Mouse (Mus musculus) lung, postnatal 0 days (tissue): ENCODE measurements at regions not wholly inside any gene's neighbourhood (a gene's known extent, or its start where the extent isn't known, plus 50 kb on each side); places are given as distances from the start of the nearest gene placed in this dataset.

Experiments
- ATAC-seq: fragments of 200-750 bp; cut with Nextera tagmentation; 2 replicates; pipeline ENCODE4 v1.8.0; 2017; ENCODE audit warnings: moderate library complexity
- DNase-seq: peaks from one replicate; pipeline ENCODE4 v3.0.0-alpha.2; 2016; ENCODE audit warnings: low spot score
- H3K27ac ChIP-seq: fragments of 300-500 bp; sonication (generic); 2 replicates; pipeline ENCODE4 v1.5.1; 2014; ENCODE audit warnings: antibody characterized with exemption, mild to moderate bottlenecking, low read length, mixed read lengths
- H3K27me3 ChIP-seq: fragments of 300-500 bp; sonication (generic); replicated peaks from 2 replicates; pipeline ENCODE4 v1.6.1; 2014; ENCODE audit warnings: low read length, mixed read lengths; ENCODE audit not compliant: insufficient read depth
- H3K36me3 ChIP-seq: fragments of 300-500 bp; sonication (generic); 2 replicates; pipeline ENCODE4 v1.6.1; 2014; ENCODE audit warnings: low read length, mixed read lengths; ENCODE audit not compliant: insufficient read depth
- H3K4me1 ChIP-seq: fragments of 300-500 bp; sonication (generic); 2 replicates; pipeline ENCODE4 v1.6.1; 2014; ENCODE audit warnings: antibody characterized with exemption, low read depth, low read length, mixed read lengths; ENCODE audit not compliant: insufficient read depth
- H3K4me2 ChIP-seq: fragments of 300-500 bp; sonication (generic); replicated peaks from 2 replicates; pipeline ENCODE4 v1.6.1; 2014; ENCODE audit warnings: low read depth, mild to moderate bottlenecking, low read length, moderate library complexity, mixed read lengths
- H3K4me3 ChIP-seq: fragments of 300-500 bp; sonication (generic); 2 replicates; pipeline ENCODE4 v1.5.1; 2014; ENCODE audit warnings: low read depth, low read length
- H3K9ac ChIP-seq: fragments of 300-500 bp; sonication (generic); replicated peaks from 2 replicates; pipeline ENCODE4 v1.6.1; 2014; ENCODE audit warnings: low read depth, mild to moderate bottlenecking
- H3K9me3 ChIP-seq: fragments of 300-500 bp; sonication (generic); 2 replicates; pipeline ENCODE4 v1.6.1; 2016; ENCODE audit warnings: low read length, mixed read lengths
- CTCF ChIP-seq: IDR thresholded peaks from 2 replicates; pipeline ENCODE4 v1.5.1; 2016; ENCODE audit warnings: antibody characterized with exemption, mild to moderate bottlenecking
- EP300 ChIP-seq: IDR thresholded peaks from 2 replicates; pipeline ENCODE4 v1.6.1; 2016; ENCODE audit warnings: antibody characterized with exemption, mild to moderate bottlenecking, control low read depth
- WGBS: fragments of 180-500 bp; shearing (Covaris S2); extraction: QIAGEN DNeasy Blood & Tissue Kit; methylation state at CpG from one replicate; pipeline ENCODE4 v1.1.7; 2014; 5-methylcytosine and 5-hydroxymethylcytosine counted together

DNA sequence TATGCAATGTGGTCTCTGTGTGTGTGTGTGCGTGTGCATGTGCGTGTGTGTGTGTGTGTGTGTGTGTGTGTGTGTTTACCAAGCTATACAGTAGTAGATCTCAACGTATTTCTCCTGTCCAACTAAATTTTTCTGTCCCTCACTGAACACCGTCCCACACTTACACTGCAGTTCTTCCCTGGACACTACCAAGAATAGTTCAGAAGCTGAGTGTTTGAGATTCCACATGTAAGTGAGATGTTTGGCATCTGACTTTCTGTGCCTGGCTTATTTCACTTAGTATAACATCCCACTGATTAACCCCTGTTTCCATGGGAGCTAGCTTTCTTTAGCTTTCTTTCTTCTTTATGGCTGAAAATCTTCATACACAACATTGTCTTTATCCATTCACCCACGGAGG is 213.5 kb downstream of the Tox3 start:
- ATAC-seq: no peak
- WGBS: 67% methylated on average over 5 of the region's 5 CpGs
- Histone ChIP-seq H3K4me1 (no peaks in the 10 kb centered on the region), H3K27ac (no peak overlapping the region), H3K9ac (no peak overlapping the region), H3K27me3 (no peaks in the 10 kb centered on the region), H3K9me3 (no peaks in the 10 kb centered on the region), H3K4me2 (no peak overlapping the region), H3K36me3 (no peaks in the 10 kb centered on the region), H3K4me3 (no peak overlapping the region)
- TF ChIP-seq CTCF (no peak), EP300 (no peak)
- DNase-seq: no peak

DNA sequence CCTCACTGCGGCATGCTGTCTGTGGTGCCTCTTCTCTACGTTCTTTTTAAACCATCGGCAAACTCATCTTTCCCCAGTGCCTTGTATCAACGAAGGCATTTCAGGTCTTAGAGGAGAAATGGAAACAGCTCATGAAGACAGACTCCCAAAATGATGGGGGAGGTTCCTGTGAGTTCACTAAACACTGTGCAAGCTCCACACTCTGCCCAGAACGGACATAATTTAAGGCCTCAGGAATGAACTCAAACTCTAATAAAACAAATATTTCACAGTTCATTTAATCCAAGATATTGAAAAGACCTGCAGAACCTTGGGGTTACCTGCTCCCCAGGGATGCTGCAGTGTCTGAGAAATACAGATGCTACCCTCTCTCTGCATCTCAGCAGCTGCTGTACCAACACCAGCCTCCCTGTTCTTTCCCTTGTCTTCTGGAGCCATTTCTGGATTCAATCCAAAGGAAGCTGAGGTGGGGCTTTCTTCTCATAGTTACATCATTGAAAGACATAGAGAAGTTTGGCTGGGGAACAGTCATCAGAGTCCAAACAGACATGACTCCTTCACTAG is 217.4 kb downstream of the Tox3 start:
- no peaks in the 10 kb centered on the region for H3K4me1 ChIP-seq

DNA sequence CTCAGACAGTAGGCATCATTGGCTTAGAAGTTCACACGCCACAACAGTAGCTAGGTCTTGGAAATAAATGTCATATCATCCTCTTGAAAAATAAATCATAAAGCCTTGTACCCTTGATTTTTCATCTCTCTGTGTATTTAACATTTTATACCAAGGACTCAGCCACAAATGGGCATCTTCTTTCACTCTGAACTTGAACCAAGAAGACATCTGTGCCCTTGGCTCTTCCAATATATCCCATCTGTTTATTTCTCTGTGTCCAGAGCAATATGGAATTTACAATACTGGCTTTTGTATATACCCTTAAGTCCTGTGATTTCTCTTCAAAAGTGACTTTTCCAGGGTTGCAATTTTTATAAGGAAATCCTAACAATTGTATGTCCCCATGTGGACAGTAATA is 222.7 kb downstream of the Tox3 start:
- TF ChIP-seq CTCF (no peak), EP300 (no peak)
- no peak overlapping the region for H3K27ac ChIP-seq
- H3K9ac ChIP-seq: no peak overlapping the region
- H3K4me2 ChIP-seq: no peak overlapping the region
- no peaks in the 10 kb centered on the region for H3K9me3 ChIP-seq
- H3K4me3 ChIP-seq: no peak overlapping the region
- DNase-seq (no peak), ATAC-seq (no peak)
- 87% methylated on average over 1 of the region's 1 CpGs for WGBS
- H3K4me1 ChIP-seq: no peaks in the 10 kb centered on the region
- no peaks in the 10 kb centered on the region for H3K36me3 ChIP-seq
- H3K27me3 ChIP-seq: no peaks in the 10 kb centered on the region

More for the DNA sequence above, 217.4 kb downstream of the Tox3 start:
- H3K36me3 ChIP-seq: no peaks in the 10 kb centered on the region
- no peak for DNase-seq
- TF ChIP-seq EP300 (no peak), CTCF (no peak)
- H3K4me3 ChIP-seq: no peak overlapping the region
- H3K9ac ChIP-seq: no peak overlapping the region
- no peak overlapping the region for H3K4me2 ChIP-seq
- ATAC-seq: no peak
- WGBS: 85% methylated on average over 5 of the region's 5 CpGs
- no peaks in the 10 kb centered on the region for H3K9me3 ChIP-seq
- H3K27me3 ChIP-seq: no peaks in the 10 kb centered on the region
- no peak overlapping the region for H3K27ac ChIP-seq

DNA sequence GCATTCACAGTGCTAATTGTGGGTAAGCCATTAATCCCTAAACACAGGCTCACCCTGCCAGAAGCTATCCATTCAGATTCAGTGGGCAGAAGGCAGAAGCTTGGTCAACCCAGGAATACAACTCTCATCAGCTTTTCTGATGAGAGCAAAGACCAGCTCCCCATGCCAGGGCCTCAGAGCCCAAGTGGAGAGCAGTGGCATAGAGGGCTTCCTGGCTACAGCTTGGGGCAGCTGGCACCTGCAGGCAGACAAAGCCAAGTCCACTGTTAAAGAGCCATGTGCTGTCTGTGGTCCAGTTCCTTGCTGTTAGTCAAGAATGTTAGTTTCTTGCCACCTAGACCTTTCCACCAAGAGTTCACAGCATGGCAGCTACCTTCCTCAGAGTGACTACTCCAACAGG is 225.0 kb downstream of the Tox3 start:
- ATAC-seq (no peak), DNase-seq (no peak)
- no peak for TF ChIP-seq CTCF
- no peak for TF ChIP-seq EP300
- H3K9ac ChIP-seq: no peak overlapping the region
- no peaks in the 10 kb centered on the region for H3K9me3 ChIP-seq
- H3K4me3 ChIP-seq: no peak overlapping the region
- no peak overlapping the region for H3K27ac ChIP-seq
- H3K4me2 ChIP-seq: no peak overlapping the region
- no peaks in the 10 kb centered on the region for H3K36me3 ChIP-seq
- no peaks in the 10 kb centered on the region for H3K4me1 ChIP-seq
- H3K27me3 ChIP-seq: no peaks in the 10 kb centered on the region

DNA sequence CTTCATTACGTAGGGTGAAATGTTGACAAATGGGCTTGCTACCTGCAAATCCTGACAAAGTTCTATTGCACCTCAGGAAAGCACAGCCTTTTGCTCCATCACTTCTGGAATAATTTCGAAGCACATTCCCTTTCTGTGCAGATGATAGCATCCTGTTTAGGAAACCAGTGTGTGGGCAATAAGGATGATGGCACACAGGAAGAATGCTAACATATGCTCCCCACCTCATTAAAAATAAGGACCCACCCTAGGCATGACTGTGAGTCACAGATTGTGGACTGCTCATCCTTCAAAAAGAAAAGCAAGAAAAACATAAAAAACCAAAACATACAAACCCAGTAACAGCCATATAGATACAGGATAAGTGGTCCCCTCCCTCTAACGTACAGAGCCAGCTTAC is 226.2 kb downstream of the Tox3 start:
- no peak overlapping the region for H3K27ac ChIP-seq
- ATAC-seq: no peak
- no peak for DNase-seq

DNA sequence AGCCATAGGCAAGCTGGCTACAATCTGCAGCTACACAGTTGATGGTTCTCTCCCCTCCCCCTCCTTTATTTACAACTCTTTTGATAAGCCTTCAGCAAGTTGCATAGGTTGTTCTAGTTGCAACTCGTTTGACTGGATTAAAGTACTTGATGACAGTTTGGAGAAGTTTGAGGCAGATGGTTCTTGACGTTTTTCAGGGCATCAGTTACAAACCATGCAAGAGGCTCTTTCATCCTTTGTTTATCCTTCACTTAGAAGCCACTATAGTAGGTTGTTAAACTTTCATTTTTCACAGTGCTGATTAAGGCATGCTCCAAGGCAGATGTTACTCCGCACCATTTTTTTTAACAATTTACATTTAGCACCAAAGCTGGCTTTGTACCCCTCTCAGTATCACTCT is 227.1 kb downstream of the Tox3 start:
- Histone ChIP-seq H3K9ac (no peak overlapping the region), H3K4me2 (no peak overlapping the region), H3K27me3 (no peaks in the 10 kb centered on the region), H3K9me3 (no peaks in the 10 kb centered on the region), H3K36me3 (no peaks in the 10 kb centered on the region), H3K4me1 (no peaks in the 10 kb centered on the region), H3K27ac (no peak overlapping the region), H3K4me3 (no peak overlapping the region)
- DNase-seq: no peak
- WGBS: 3% methylated on average over 3 of the region's 3 CpGs
- TF ChIP-seq EP300 (no peak), CTCF (no peak)
- ATAC-seq: no peak

More for the DNA sequence above, 226.2 kb downstream of the Tox3 start:
- Histone ChIP-seq H3K4me1 (no peaks in the 10 kb centered on the region), H3K27me3 (no peaks in the 10 kb centered on the region), H3K4me3 (no peak overlapping the region), H3K9ac (no peak overlapping the region), H3K9me3 (no peaks in the 10 kb centered on the region), H3K4me2 (no peak overlapping the region), H3K36me3 (no peaks in the 10 kb centered on the region)
- no peak for TF ChIP-seq EP300
- TF ChIP-seq CTCF: no peak
- 46% methylated on average over 3 of the region's 3 CpGs for WGBS

DNA sequence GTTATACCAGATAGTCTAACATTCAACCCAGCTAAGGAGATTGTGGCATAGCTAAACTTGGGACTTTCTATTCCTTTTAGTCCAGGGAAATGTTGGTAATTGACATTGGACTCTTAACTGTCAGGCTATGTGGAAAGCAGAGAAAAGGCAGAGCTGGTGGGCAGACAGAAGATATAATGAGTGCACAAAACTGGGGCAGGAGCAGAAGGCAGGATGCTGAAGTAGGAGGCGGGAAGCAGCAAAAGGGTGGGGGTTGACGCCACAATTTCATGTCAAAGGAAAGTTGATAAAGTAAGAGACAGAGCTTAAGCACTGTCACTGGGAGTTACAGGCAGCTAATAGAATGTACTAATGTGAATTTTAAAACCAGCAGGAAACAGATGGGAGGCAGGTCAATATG is 232.7 kb downstream of the Tox3 start:
- ATAC-seq: no peak
- no peak for DNase-seq
- 70% methylated on average over 2 of the region's 2 CpGs for WGBS
- Histone ChIP-seq H3K27me3 (no peaks in the 10 kb centered on the region), H3K4me3 (no peak overlapping the region), H3K4me1 (no peaks in the 10 kb centered on the region), H3K9ac (no peak overlapping the region), H3K4me2 (no peak overlapping the region), H3K9me3 (no peaks in the 10 kb centered on the region), H3K36me3 (no peaks in the 10 kb centered on the region), H3K27ac (no peak overlapping the region)
- TF ChIP-seq CTCF (no peak), EP300 (no peak)
